Mouse (Mus musculus) lung, postnatal 4 days (tissue): Measurements from ENCODE around the gene Ephb2.

Source experiments
- DNase-seq, 2 experiments: peaks; one replicate each; pipeline ENCODE4 v3.0.0; 2021

The Ephb2 gene

DNA sequence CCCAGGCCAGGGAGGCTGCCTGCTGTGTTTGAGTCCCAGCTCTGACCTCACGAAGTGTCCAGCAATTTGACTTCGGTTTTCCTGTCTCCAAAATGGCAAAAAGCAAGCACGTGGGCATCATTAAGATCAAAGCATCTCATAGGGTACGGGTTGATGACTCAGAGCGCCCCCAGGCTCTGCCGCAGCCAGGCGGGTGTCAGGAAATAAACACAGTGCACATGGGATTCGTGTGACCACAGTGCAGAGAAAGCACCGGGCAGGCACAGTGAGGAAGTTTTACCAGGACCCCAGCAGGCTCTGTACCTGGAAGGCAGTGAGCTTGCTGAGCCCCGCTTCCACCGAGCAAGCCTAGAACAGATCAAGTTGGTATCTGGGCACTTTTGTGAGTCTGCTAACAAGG lies 74.9 kb downstream of the Ephb2 start:
- DNase-seq, result no peak

GRCm38 (mm10) chr4:136757096-136757495 lies 78.7 kb downstream of the Ephb2 start:
- no peak for DNase-seq

- DNase-seq, result no peak
These were observed 79.3 kb downstream of the Ephb2 start for GRCm38 (mm10) chr4:136756486-136756885.

GRCm38 (mm10) chr4:136755364-136755811 lies 80.4 kb downstream of the Ephb2 start:
- DNase-seq, result peak; percentile 35 to 57

DNA sequence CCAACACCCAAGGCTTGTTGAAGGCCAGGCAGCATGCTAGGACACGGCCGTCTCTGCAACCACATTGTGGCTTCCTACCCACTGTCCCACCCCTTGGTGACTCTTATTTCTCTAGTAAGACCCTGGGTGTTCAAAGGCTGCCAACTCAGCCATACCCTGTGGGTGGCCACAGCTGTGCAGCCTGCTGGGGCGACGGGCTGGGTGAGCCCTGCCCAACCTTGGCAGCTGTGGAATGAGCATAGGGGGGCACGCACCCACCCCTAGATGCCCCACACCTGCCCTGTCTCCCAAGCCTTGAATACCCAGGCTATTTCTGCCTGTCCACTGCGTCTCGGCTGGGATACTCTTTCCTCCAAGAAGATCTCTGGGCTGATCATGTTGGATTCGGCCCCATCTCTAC lies 81.5 kb downstream of the Ephb2 start:
- DNase-seq, result no peak

- DNase-seq, result no peak
These were observed 84.3 kb downstream of the Ephb2 start for GRCm38 (mm10) chr4:136751355-136752020.

DNA sequence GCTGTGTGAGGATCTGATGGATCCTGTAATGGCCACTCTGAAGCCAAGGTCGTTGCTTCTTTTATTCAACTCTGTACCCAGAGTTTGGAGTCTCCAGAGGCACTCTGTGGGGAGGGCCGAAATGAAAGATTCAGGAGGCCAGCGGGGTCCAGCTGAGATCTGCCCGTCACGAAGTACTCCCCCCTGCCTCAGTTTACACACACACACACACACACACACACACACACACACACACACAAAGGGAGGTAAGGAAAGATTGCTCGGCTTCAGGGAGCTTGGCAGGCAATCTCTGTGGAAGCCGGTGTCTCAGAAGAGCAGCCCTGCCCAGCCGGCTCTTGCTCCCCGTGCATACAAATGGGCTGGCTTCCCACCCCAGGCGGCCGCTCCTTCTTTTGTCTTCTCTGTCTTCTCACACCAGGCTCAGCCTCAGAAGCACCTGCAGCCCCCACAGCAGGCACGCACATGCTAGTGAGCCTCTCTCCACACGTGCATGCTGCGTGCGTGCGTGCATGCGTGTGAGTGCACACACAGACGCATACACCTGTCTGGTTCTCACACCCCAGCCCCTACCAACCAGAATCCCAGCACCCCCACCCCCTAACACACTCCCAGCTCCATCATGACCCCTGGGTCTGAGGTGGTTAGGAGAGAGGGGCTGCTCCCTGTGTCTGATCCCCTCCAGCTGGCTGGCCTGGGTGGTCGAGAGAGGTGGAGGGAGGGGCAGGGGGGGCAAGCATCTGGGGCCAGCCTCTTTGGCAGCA lies 85.0 kb downstream of the Ephb2 start:
- DNase-seq, result no peak

DNA sequence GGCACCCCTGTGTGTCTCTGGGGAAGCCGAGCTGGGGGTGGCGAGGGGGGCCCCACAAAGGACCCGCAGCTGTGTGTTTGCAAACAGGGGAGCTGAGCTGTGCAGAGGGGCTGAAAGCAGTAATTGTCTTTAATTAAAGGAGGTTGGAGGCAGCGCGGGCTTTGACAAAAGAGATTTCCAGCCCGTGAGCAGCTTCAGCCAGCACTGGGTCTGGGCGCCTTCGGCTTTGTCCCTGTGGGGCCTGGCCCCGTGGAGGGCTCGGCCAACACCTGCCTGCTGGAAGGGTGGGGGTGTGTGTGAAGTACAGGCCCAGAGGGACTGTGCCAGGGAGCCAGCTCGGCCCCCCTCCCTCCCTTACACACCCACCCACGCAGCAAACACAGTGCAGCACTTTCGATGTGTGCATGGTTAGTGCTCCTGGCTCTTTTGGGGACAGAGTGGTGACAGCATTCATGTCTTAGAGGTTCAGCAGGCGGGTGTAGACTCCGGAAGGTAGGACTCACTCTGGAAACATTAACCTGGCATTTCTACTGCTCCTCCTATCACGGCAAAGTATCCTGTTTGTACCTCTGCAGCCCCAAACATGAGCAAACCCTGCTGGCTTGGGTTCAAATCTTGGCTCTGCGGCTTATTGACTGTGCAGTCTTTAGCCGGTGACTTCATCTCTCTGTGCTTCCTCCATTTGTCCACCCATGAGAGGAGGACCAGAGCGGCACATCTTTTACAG lies 85.8 kb downstream of the Ephb2 start:
- DNase-seq, result no peak

- DNase-seq, result no peak
These were observed 86.4 kb downstream of the Ephb2 start for GRCm38 (mm10) chr4:136749431-136749830.

DNA sequence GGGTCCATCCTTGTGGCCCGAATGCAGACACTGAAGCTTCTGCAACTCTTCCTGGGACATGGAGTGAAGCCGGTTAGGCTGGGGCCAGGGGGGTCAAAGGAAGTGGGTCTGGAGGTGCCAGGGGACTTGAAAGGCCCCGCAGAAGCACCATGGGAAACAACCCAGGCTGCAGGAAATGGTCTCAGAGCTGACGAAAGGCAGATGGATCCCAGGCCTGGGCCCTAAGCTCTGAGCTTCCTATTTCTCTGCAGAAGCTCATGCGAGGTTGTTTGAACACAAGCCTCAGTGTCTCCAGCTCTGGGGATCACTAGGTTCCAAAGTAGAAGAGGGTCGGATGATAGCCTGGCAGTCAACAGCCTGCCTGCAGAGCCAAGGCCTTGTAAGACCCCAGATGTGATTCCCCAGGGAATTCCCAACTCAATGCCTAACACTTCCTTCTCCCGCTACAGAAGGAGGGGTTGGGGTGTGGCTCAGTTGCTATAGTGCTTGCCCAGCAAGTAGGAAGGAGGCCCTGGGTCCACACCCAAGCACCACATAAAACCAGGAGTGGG lies 86.9 kb downstream of the Ephb2 start:
- DNase-seq, result peak; percentile 22 to 59

- no peak for DNase-seq
These were observed 89.3 kb downstream of the Ephb2 start for GRCm38 (mm10) chr4:136746516-136746915.

- peak; percentile 75 to 88 for DNase-seq
These were observed 93.1 kb downstream of the Ephb2 start for GRCm38 (mm10) chr4:136742677-136743076.

- DNase-seq, result no peak
These were observed 93.9 kb downstream of the Ephb2 start for GRCm38 (mm10) chr4:136741840-136742239.

DNA sequence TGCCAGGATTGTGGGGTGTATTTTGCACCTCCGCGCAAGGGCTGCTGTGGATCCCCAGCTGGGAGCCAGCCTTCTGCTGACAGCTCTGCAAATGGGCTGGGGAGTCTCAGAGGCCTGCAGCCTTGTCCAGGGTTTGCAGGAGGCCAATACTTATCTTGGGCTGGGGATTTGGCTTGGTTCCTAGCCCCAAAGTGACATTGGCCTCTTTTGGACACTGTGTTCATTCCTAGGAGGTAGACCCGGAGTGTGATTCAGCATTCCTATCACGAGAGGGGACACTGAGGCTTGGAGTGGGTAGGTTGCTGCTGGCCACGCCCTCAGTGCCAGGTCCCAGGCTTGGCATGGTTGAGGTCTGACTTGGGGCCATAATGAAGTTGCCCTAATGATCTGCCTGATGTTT lies 94.8 kb downstream of the Ephb2 start:
- no peak for DNase-seq

DNA sequence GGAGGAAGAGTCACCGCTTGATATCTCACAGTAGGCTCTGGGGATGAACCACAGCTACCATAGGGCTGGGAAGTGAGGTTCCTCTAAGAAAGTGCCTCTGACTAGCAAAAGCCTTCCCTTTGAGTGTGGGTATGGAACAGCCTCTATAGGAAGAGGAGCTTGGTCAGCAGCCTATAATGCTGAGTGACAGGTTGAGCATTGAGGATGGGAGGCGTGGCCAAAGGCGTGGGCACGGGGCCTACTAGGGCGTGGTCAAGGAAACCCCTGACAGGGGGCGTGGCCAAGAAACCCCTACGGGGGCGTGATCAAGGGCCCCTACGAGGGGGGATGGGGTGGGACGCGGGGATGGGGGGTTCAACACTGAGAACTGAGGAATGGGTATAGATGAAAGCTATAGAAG lies 96.6 kb downstream of the Ephb2 start:
- no peak for DNase-seq

GRCm38 (mm10) chr4:136738291-136738690 lies 97.5 kb downstream of the Ephb2 start:
- no peak for DNase-seq

- no peak for DNase-seq
These were observed 99.9 kb downstream of the Ephb2 start for GRCm38 (mm10) chr4:136735856-136736255.

- DNase-seq, result no peak
These were observed 101.5 kb downstream of the Ephb2 start for GRCm38 (mm10) chr4:136734210-136734803.

GRCm38 (mm10) chr4:136733217-136733865 lies 102.4 kb downstream of the Ephb2 start:
- no peak for DNase-seq

- no peak for DNase-seq
These were observed 103.2 kb downstream of the Ephb2 start for GRCm38 (mm10) chr4:136732536-136733121.

- peak; percentile 36 to 77 for DNase-seq
These were observed 104.0 kb downstream of the Ephb2 start for GRCm38 (mm10) chr4:136731761-136732160.

DNA sequence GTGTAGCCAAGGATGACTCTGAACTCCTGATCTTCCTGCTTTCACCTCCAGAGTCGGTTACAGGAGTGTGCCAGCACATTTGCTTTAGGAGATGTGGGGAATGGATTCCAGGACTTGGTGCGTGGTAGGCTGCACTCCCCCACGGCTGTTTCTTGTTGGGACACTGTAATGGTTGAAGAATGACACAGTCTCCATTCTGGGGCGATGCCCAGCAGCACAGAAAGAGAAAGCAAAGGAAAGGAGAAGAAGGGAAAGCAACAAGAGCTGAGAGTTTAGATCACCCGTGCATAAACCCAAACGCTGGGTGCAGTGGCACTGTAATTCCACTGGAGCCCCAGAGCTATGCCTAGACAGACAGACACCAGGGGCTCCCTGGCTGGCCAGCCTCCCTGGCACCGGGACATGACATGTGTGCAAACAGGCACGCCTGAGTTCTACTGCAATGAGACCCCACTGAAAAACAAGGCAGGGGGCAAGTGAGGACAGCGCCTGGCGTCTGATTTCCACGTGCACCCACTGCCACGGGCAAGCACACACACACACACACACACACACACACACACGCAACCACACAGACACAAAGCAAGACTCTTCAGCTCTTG lies 104.7 kb downstream of the Ephb2 start:
- no peak for DNase-seq
